Mouse (Mus musculus): Measurements from ENCODE around the gene Cmtr1. TPM values are rescaled to one million over a fixed set of nuclear protein-coding genes. Genes with fewer than 3 reads are reported as not detected.

Gene Cmtr1
- polyA plus RNA-seq, 1 experiment from 2014 or later = 114 TPM

- DNase-seq = no peak
- no peak for ATAC-seq (ENCODE audit: insufficient read depth)
- WGBS = 92% methylated on average over 4 of the region's 4 CpGs
These were observed 8.6 kb downstream of the Cmtr1 start for GRCm38 (mm10) chr17:29669030-29669429.

GRCm38 (mm10) chr17:29669936-29670335 lies 9.5 kb downstream of the Cmtr1 start:
- Histone ChIP-seq H3K27me3 (ENCODE audit: insufficient read depth, low read length) (no peaks in the 10 kb centered on the region), H3K4me2 (no peak overlapping the region), H3K4me3 (ENCODE audit: low read depth, low read length) (no peak overlapping the region), H3K36me3 (ENCODE audit: insufficient read depth) (peaks cover 49% of the 10 kb centered on the region), H3K4me1 (ENCODE audit: insufficient read depth) (no peaks in the 10 kb centered on the region), H3K27ac (ENCODE audit: low read depth) (no peak overlapping the region), H3K9ac (no peak overlapping the region), H3K9me3 (ENCODE audit: low read depth, low read length) (no peaks in the 10 kb centered on the region)
- TF ChIP-seq CTCF (IDR thresholded peaks at IDR 0.05; ENCODE audit: low read depth) = no peak
- DNase-seq (no peak), ATAC-seq (ENCODE audit: insufficient read depth) (no peak)

More at GRCm38 (mm10) chr17:29669030-29669429, 8.6 kb downstream of the Cmtr1 start:
- no peaks in the 10 kb centered on the region for H3K9me3 ChIP-seq (ENCODE audit: low read depth, low read length)
- H3K36me3 ChIP-seq (ENCODE audit: insufficient read depth) = peaks cover 52% of the 10 kb centered on the region; the same call in 1 of the 2 replicates
- no peaks in the 10 kb centered on the region for H3K27me3 ChIP-seq (ENCODE audit: insufficient read depth, low read length)
- no peak overlapping the region for H3K4me2 ChIP-seq
- no peak for TF ChIP-seq CTCF (IDR thresholded peaks at IDR 0.05; ENCODE audit: low read depth)
- no peaks in the 10 kb centered on the region for H3K4me1 ChIP-seq (ENCODE audit: insufficient read depth)
- H3K27ac ChIP-seq (ENCODE audit: low read depth) = no peak overlapping the region
- H3K9ac ChIP-seq = no peak overlapping the region
- no peak overlapping the region for H3K4me3 ChIP-seq (ENCODE audit: low read depth, low read length)

GRCm38 (mm10) chr17:29671021-29671420 lies 10.6 kb downstream of the Cmtr1 start:
- no peak for ATAC-seq (ENCODE audit: insufficient read depth)
- Histone ChIP-seq H3K4me2 (no peak overlapping the region), H3K36me3 (ENCODE audit: insufficient read depth) (peaks cover 55% of the 10 kb centered on the region), H3K9me3 (ENCODE audit: low read depth, low read length) (no peaks in the 10 kb centered on the region), H3K4me3 (ENCODE audit: low read depth, low read length) (no peak overlapping the region), H3K27me3 (ENCODE audit: insufficient read depth, low read length) (no peaks in the 10 kb centered on the region), H3K4me1 (ENCODE audit: insufficient read depth) (no peaks in the 10 kb centered on the region), H3K9ac (no peak overlapping the region), H3K27ac (ENCODE audit: low read depth) (no peak overlapping the region)
- WGBS = 91% methylated on average over 2 of the region's 2 CpGs
- no peak for TF ChIP-seq CTCF (IDR thresholded peaks at IDR 0.05; ENCODE audit: low read depth)
- no peak for DNase-seq

GRCm38 (mm10) chr17:29673325-29673724 lies 12.9 kb downstream of the Cmtr1 start:
- ATAC-seq (ENCODE audit: insufficient read depth) (no peak), DNase-seq (no peak)
- peaks cover 71% of the 10 kb centered on the region for H3K36me3 ChIP-seq (ENCODE audit: insufficient read depth)
- H3K9ac ChIP-seq = no peak overlapping the region
- 93% methylated on average over 4 of the region's 4 CpGs for WGBS
- no peak overlapping the region for H3K4me2 ChIP-seq
- no peaks in the 10 kb centered on the region for H3K9me3 ChIP-seq (ENCODE audit: low read depth, low read length)
- no peak overlapping the region for H3K4me3 ChIP-seq (ENCODE audit: low read depth, low read length)
- TF ChIP-seq CTCF (IDR thresholded peaks at IDR 0.05; ENCODE audit: low read depth) = no peak
- H3K4me1 ChIP-seq (ENCODE audit: insufficient read depth) = no peaks in the 10 kb centered on the region
- H3K27me3 ChIP-seq (ENCODE audit: insufficient read depth, low read length) = no peaks in the 10 kb centered on the region
- no peak overlapping the region for H3K27ac ChIP-seq (ENCODE audit: low read depth)

GRCm38 (mm10) chr17:29678526-29678925 lies 18.1 kb downstream of the Cmtr1 start:
- ATAC-seq (ENCODE audit: insufficient read depth) (no peak), DNase-seq (peak; percentile 43)
- Histone ChIP-seq H3K4me1 (ENCODE audit: insufficient read depth) (no peaks in the 10 kb centered on the region; the same call in 1 of the 2 replicates), H3K4me2 (no peak overlapping the region), H3K9me3 (ENCODE audit: low read depth, low read length) (no peaks in the 10 kb centered on the region), H3K4me3 (ENCODE audit: low read depth, low read length) (no peak overlapping the region), H3K36me3 (ENCODE audit: insufficient read depth) (peaks cover 95% of the 10 kb centered on the region), H3K27me3 (ENCODE audit: insufficient read depth, low read length) (no peaks in the 10 kb centered on the region), H3K9ac (no peak overlapping the region), H3K27ac (ENCODE audit: low read depth) (no peak overlapping the region; the same call in 1 of the 2 replicates)
- WGBS = 73% methylated on average over 8 of the region's 8 CpGs
- no peak for TF ChIP-seq CTCF (IDR thresholded peaks at IDR 0.05; ENCODE audit: low read depth)

GRCm38 (mm10) chr17:29679038-29679767 lies 18.8 kb downstream of the Cmtr1 start:
- DNase-seq (no peak), ATAC-seq (ENCODE audit: insufficient read depth) (no peak)
- no peak overlapping the region for H3K27ac ChIP-seq (ENCODE audit: low read depth)
- H3K36me3 ChIP-seq (ENCODE audit: insufficient read depth) = peaks cover 96% of the 10 kb centered on the region
- no peak for TF ChIP-seq CTCF (IDR thresholded peaks at IDR 0.05; ENCODE audit: low read depth)
- H3K9me3 ChIP-seq (ENCODE audit: low read depth, low read length) = no peaks in the 10 kb centered on the region
- no peak overlapping the region for H3K4me3 ChIP-seq (ENCODE audit: low read depth, low read length)
- H3K27me3 ChIP-seq (ENCODE audit: insufficient read depth, low read length) = no peaks in the 10 kb centered on the region
- no peaks in the 10 kb centered on the region; the same call in 1 of the 2 replicates for H3K4me1 ChIP-seq (ENCODE audit: insufficient read depth)
- H3K9ac ChIP-seq = no peak overlapping the region
- H3K4me2 ChIP-seq = no peak overlapping the region
- WGBS = 85% methylated on average over 6 of the region's 6 CpGs

- peak overlapping the region; percentile 63; the same call in 1 of the 2 replicates for H3K27ac ChIP-seq (ENCODE audit: low read depth)
- no peak overlapping the region for H3K4me3 ChIP-seq (ENCODE audit: low read depth, low read length)
- peak; percentile 88 for ATAC-seq (ENCODE audit: insufficient read depth)
- no peak overlapping the region for H3K4me2 ChIP-seq
- no peak for TF ChIP-seq CTCF (IDR thresholded peaks at IDR 0.05; ENCODE audit: low read depth)
- H3K9me3 ChIP-seq (ENCODE audit: low read depth, low read length) = no peaks in the 10 kb centered on the region
- no peak overlapping the region for H3K9ac ChIP-seq
- no peaks in the 10 kb centered on the region for H3K27me3 ChIP-seq (ENCODE audit: insufficient read depth, low read length)
- H3K36me3 ChIP-seq (ENCODE audit: insufficient read depth) = peaks cover 98% of the 10 kb centered on the region
- peak; percentile 91 for DNase-seq
- H3K4me1 ChIP-seq (ENCODE audit: insufficient read depth) = no peaks in the 10 kb centered on the region; the same call in 1 of the 2 replicates
- 56% methylated on average over 2 of the region's 2 CpGs for WGBS
These were observed 19.8 kb downstream of the Cmtr1 start for GRCm38 (mm10) chr17:29680174-29680573.

All from lung, embryonic 14.5 days (tissue).